Mouse (Mus musculus) erythroblast, embryonic 14.5 days (primary cell): ENCODE data around the gene Trabd2b. TPM values are rescaled to one million over a fixed set of nuclear protein-coding genes. Genes with fewer than 3 reads are reported as not detected.

Experiments used
- H3K27me3 ChIP-seq: 2 replicates; pipeline ENCODE4 v1.6.1; 2012; ENCODE audit warnings: inconsistent platforms; ENCODE audit not compliant: control insufficient read depth
- H3K36me3 ChIP-seq: 2 replicates; pipeline ENCODE4 v1.6.1; 2012; ENCODE audit warnings: mild to moderate bottlenecking, inconsistent platforms; ENCODE audit not compliant: control insufficient read depth
- H3K4me1 ChIP-seq: 2 replicates; pipeline ENCODE4 v1.6.1; 2012; ENCODE audit warnings: inconsistent platforms; ENCODE audit not compliant: control insufficient read depth
- H3K4me3 ChIP-seq: replicated peaks from 2 replicates; pipeline ENCODE3; 2012; ENCODE audit warnings: moderate library complexity, mild to moderate bottlenecking, inconsistent platforms
- H3K9me3 ChIP-seq: 2 replicates; pipeline ENCODE4 v1.6.1; 2012; ENCODE audit warnings: low read length, inconsistent platforms, mixed read lengths; ENCODE audit not compliant: control insufficient read depth
- GATA1 ChIP-seq: IDR thresholded peaks from 2 replicates; pipeline ENCODE4 v1.6.1; 2012; ENCODE audit warnings: low read length, inconsistent platforms, mixed read lengths
- TAL1 ChIP-seq: IDR thresholded peaks from 3 replicates; pipeline ENCODE4 v1.6.1; 2012; ENCODE audit warnings: low read length, inconsistent platforms, mixed read lengths
- polyA plus RNA-seq: library from polyadenylated mRNA; stranded (reverse); fragments of >175 nt; gene quantifications from 2 replicates; pipeline ENCODE4 v1.2.3, GENCODE M21; 2012

Gene Trabd2b
- polyA plus RNA-seq, 1 experiment: not detected

DNA sequence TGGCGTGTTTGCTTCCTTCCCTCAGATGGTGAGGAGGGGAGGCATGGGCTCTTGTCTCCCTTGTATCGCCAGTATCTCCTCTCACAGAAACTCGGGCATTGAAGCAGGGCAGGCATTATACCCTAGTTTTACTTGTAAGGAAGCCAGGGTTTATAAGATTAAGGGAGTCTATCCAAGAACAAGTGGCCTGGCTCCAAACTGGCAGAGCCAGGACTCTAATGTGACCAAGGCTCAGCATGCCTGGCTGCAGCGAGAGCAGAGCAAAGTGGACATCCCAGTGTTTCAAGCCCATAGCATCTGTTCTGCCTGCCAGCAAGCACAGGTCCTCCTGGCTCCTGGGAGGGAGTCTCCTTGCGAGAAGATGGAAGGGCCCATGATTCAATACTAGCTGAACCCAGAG, 245.1 kb downstream of the Trabd2b start:
- H3K36me3 ChIP-seq: no peaks in the 10 kb centered on the region
- H3K27me3 ChIP-seq: no peaks in the 10 kb centered on the region; the same call in 1 of the 2 replicates
- H3K9me3 ChIP-seq: no peaks in the 10 kb centered on the region
- no peak overlapping the region for H3K4me3 ChIP-seq
- no peaks in the 10 kb centered on the region for H3K4me1 ChIP-seq
- TF ChIP-seq TAL1: no peak
- no peak for TF ChIP-seq GATA1

GRCm38 (mm10) chr4:114652400-114652799, 245.9 kb downstream of the Trabd2b start:
- H3K4me3 ChIP-seq: no peak overlapping the region
- H3K4me1 ChIP-seq: no peaks in the 10 kb centered on the region
- TF ChIP-seq TAL1 (no peak), GATA1 (no peak)
- H3K9me3 ChIP-seq: no peaks in the 10 kb centered on the region
- no peaks in the 10 kb centered on the region; the same call in 1 of the 2 replicates for H3K27me3 ChIP-seq
- no peaks in the 10 kb centered on the region for H3K36me3 ChIP-seq

DNA sequence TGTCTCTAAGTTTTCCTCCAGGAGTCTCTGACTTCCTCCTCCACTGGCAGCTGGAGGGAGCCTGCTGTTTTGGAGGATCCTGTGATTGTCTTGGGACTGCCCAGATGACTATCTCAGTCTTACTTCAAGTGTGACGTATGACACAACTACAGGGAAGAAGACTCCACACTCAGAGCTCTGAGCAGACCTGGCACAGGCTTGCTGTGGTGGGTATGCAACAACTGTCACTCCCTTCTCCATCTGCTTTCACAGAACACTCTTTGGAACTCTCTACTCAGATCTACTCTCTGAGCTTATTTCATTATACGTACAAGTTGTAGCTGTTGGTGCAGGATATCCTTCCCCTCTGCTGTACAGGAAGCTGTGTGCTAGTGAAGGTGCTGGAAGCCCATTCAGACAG, 251.4 kb downstream of the Trabd2b start:
- H3K4me1 ChIP-seq: no peaks in the 10 kb centered on the region; the same call in 1 of the 2 replicates
- no peak overlapping the region for H3K4me3 ChIP-seq
- no peak for TF ChIP-seq GATA1
- no peaks in the 10 kb centered on the region for H3K27me3 ChIP-seq
- H3K36me3 ChIP-seq: no peaks in the 10 kb centered on the region
- H3K9me3 ChIP-seq: no peaks in the 10 kb centered on the region

GRCm38 (mm10) chr4:114659876-114660275, 253.4 kb downstream of the Trabd2b start:
- Histone ChIP-seq H3K9me3 (no peaks in the 10 kb centered on the region), H3K36me3 (no peaks in the 10 kb centered on the region), H3K27me3 (no peaks in the 10 kb centered on the region), H3K4me1 (peaks cover 18% of the 10 kb centered on the region), H3K4me3 (no peak overlapping the region)
- TF ChIP-seq GATA1: no peak
- TF ChIP-seq TAL1: no peak

DNA sequence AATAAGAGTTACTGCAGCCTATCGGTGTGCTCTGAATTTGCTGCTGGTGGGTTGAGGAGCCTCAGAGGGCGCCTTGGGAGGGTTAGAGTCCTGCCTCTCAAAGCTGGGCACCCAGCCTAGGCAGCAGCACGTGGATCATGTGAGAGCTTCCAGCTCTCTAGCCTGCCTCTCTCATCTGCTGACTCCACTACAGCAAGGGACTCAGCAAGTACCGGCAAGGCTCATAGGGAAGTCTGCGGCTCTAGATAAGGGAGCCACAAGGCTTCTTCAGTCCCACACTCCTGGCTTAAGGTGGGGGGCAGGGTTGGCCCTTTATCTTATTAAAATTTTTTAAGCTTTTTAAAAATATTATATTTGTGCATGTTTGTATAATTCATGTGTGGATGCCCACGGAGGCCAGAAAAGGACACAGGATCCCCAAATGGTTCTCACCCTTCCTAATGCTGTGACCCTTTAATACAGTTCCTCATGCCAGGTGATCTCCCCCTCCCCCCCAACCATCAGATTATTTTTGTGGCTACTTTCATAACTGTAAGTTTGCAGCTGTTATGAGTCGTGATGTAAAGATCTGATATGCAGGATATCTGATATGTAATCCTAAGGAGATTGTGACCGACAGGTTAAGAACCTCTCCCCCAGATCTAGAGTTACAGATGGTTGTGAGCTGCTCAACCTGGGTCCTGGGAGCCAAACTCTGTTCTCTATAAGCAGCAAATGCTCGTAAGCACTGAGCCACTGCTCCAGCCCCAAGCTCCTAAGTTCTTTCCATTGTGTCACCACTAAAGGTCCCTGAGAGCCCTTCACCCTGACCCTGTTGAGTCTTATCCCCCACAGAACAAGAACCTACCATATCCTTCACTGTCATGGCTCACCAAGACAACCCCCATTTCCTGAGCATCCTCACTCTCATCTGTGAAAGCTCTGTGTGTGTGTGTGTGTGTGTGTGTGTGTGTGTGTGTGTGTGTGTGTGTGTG, 257.8 kb downstream of the Trabd2b start:
- peaks cover 38% of the 10 kb centered on the region for H3K4me1 ChIP-seq
- no peaks in the 10 kb centered on the region for H3K36me3 ChIP-seq
- no peak overlapping the region for H3K4me3 ChIP-seq
- peaks cover 27% of the 10 kb centered on the region for H3K27me3 ChIP-seq
- TF ChIP-seq TAL1 (no peak), GATA1 (no peak)
- H3K9me3 ChIP-seq: no peaks in the 10 kb centered on the region

Other genes with a start within 250 kb of the Trabd2b start
- gene Skint11, start 243.3 kb upstream of the Trabd2b start, polyA plus RNA-seq: not detected in 2 replicates